Comparison of ENCODE assay signal across 11 mouse cellular contexts in the genomic region with DNA sequence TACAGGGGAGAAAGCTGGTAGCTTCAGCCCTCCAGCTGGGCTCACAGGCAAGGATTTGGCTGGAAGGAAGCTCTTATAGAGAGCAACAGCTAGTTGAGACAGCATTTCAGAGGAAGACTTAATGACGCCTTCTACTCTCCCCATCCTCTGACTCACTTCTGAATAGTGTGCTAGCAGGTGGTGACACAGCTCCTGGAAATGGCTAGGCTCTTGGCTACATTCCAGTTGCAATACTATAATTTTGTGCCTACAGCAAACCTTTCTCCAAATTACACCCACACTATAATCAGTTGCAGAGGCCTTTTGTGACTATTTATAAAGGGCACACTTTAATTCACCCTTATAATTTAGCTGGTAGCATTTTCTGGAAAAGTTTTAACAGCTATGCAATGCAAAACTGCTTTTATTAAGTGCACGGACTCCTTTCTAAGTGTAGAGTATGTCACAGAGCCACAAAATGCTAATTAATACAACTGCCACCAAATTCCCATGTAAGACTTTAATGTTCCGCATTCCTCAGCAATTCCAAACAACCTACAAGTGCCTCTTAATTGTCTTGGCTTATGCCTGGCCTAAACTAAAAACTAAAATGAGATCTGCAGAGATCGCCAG.
DNase-seq lines count a peak whose midpoint lies in the region; ATAC-seq lines count a peak whose summit lies in the region.
"Had no signal": no experiment of that assay in that cellular context is flagged by ENCODE, and none has a peak within 500 bp of the region (broad histone marks: within the 10 kb centered on the region; RNA-seq: fewer than 3 reads in every experiment).

No protein-coding gene starts in this region.

- peak; percentile 77 for ATAC-seq in forebrain, embryonic 14.5 days
- ATAC-seq in midbrain, embryonic 15.5 days (replicated peaks) = peak; percentile 65; the same call in 1 of the 2 replicates

- intact Hi-C loops in left cerebral cortex, postnatal 4 days (cut with DNase I) = no loop called here

- no peak overlapping the region for H3K4me2 ChIP-seq in forebrain, embryonic 14.5 days (ENCODE audit: low read length)
- H3K4me2 ChIP-seq in midbrain, embryonic 15.5 days = no peak overlapping the region

- H3K9me3 ChIP-seq in forebrain, embryonic 14.5 days (replicated peaks; ENCODE audit: control insufficient read depth, low read length) = no peaks in the 10 kb centered on the region; the same call in 1 of the 2 replicates
- no peaks in the 10 kb centered on the region for H3K9me3 ChIP-seq in midbrain, embryonic 15.5 days
- H3K9me3 ChIP-seq: G1E had no signal

- H3K27ac ChIP-seq in forebrain, embryonic 14.5 days (ENCODE audit: low read depth, low read length) = no peak overlapping the region
- no peak overlapping the region for H3K27ac ChIP-seq in midbrain, embryonic 15.5 days

- H3K27me3 ChIP-seq in forebrain, embryonic 14.5 days (replicated peaks; ENCODE audit: control insufficient read depth, insufficient read depth, low read length) = no peaks in the 10 kb centered on the region
- no peaks in the 10 kb centered on the region for H3K27me3 ChIP-seq in midbrain, embryonic 15.5 days (replicated peaks)

- WGBS in forebrain, embryonic 14.5 days = 18% methylated on average over 4 of the region's 4 CpGs
- WGBS in midbrain, embryonic 15.5 days = 65% methylated on average over 4 of the region's 4 CpGs

- DNase-seq in left cerebral cortex, adult 11 months (ENCODE audit: low spot score) = peak; percentile 52
- no peak for DNase-seq in left cerebral cortex, postnatal 4 days
- DNase-seq in brain, embryonic 18.5 days (ENCODE audit: low read depth, low spot score) = peak; percentile 12
- DNase-seq in forebrain, embryonic 14.5 days (ENCODE audit: low spot score) = peak; percentile 78
- DNase-seq in embryo, embryonic 11 days = no peak
- no peak for DNase-seq in adrenal gland, adult (ENCODE audit: inconsistent age in 2 of 2, low spot score in 1 of 2)
- DNase-seq: heart, adult 11 months; thymus, postnatal 25 days had no signal

- no peak overlapping the region for H3K4me3 ChIP-seq in forebrain, embryonic 14.5 days (ENCODE audit: low read depth, low read length)
- H3K4me3 ChIP-seq in midbrain, embryonic 15.5 days = no peak overlapping the region
- H3K4me3 ChIP-seq: myocyte had no signal

- no peaks in the 10 kb centered on the region for H3K36me3 ChIP-seq in forebrain, embryonic 14.5 days (ENCODE audit: control insufficient read depth, insufficient read depth, low read length)
- H3K36me3 ChIP-seq in midbrain, embryonic 15.5 days (replicated peaks) = no peaks in the 10 kb centered on the region
- H3K36me3 ChIP-seq: G1E had no signal

- no peak overlapping the region for H3K9ac ChIP-seq in forebrain, embryonic 14.5 days (ENCODE audit: low read length)
- H3K9ac ChIP-seq in midbrain, embryonic 15.5 days = no peak overlapping the region

- H3K4me1 ChIP-seq in forebrain, embryonic 14.5 days (ENCODE audit: control insufficient read depth, insufficient read depth, low read length) = peaks cover 19% of the 10 kb centered on the region
- H3K4me1 ChIP-seq in midbrain, embryonic 15.5 days = peaks cover 11% of the 10 kb centered on the region

Comparison
In these comparisons a context has a peak if more than half of its experiments do, and no peak if none do; other contexts are left out.
1. DNase-seq: peak in left cerebral cortex, adult 11 months (single experiment), brain, embryonic 18.5 days (single experiment) and forebrain, embryonic 14.5 days (single experiment); none in left cerebral cortex, postnatal 4 days (single experiment), embryo, embryonic 11 days (single experiment) and adrenal gland, adult (0 of 2).